Comparison of ENCODE assay signal across 20 mouse cellular contexts in the genomic region with DNA sequence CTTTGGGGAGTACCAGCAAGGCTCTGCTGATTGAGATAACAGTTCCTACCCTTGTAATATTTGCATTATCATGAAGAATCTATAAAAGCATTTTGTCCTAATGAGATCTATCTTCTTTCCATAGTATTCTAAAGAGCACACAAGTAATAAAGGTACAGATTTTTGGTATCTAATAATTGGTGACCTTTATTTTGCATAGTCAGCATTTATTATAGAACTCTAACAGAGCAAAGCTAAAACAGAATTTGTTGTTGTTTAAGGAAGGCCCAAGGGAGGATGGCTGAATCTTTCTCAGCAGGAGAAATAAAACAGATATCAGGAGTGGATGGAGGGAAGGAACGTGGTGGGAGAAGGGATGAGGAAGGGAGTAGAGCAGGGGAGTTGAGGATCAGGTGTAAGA.
DNase-seq lines count a peak whose midpoint lies in the region; TF ChIP-seq lines count a peak whose summit lies in the region.
"Had no signal": no experiment of that assay in that cellular context is flagged by ENCODE, and none has a peak within 500 bp of the region (broad histone marks: within the 10 kb centered on the region; RNA-seq: fewer than 3 reads in every experiment).

No protein-coding gene starts in this region.

- no peak overlapping the region for H3K4me2 ChIP-seq in CH12.LX (ENCODE audit: insufficient read depth, low read depth, poor library complexity, severe bottlenecking)

- no peaks in the 10 kb centered on the region for H3K4me1 ChIP-seq in CH12.LX (ENCODE audit: control insufficient read depth in 1 of 2, insufficient read depth in 2 of 2)
- H3K4me1 ChIP-seq in ES-E14 (ENCODE audit: control insufficient read depth in 2 of 2, insufficient read depth in 2 of 2, low read length in 2 of 2, poor library complexity in 1 of 2) = no peaks in the 10 kb centered on the region
- no peaks in the 10 kb centered on the region for H3K4me1 ChIP-seq in MEL (ENCODE audit: control insufficient read depth in 1 of 2, insufficient read depth in 2 of 2, low read length in 2 of 2)

- no peak for DNase-seq in CH12.LX (ENCODE audit: extremely low read depth)
- DNase-seq in ES-E14 (ENCODE audit: low read depth, low spot score) = no peak
- no peak for DNase-seq in MEL (ENCODE audit: low read depth, low spot score)
- no peak for DNase-seq in right cerebral cortex, adult 18-20 months
- no peak for DNase-seq in embryo, embryonic 11 days
- DNase-seq in ovary, adult 18-20 months (ENCODE audit: low spot score) = no peak
- DNase-seq: adrenal gland, adult 2 months; adrenal gland, adult 8-10 months; adrenal gland, postnatal 10 days; adrenal gland, postnatal 14 days; adrenal gland, postnatal 25 days; adrenal gland, postnatal 36 days; B cell, adult 2 months; cerebellum, adult 11 months; cerebellum, adult 11-12 months; cerebellum, adult 18-20 months; cerebellum, adult 2 months; cerebellum, adult 8-10 months; cerebellum, adult 9-10 months had no signal

- H3K36me3 ChIP-seq in CH12.LX (replicated peaks in 1 of 2; ENCODE audit: control insufficient read depth in 1 of 2, insufficient read depth in 1 of 2, low read length in 1 of 2) (no peaks in the 10 kb centered on the region), ES-E14 (ENCODE audit: control insufficient read depth, insufficient read depth, low read length, poor library complexity, severe bottlenecking) (no peaks in the 10 kb centered on the region), MEL (ENCODE audit: control insufficient read depth in 1 of 2, insufficient read depth in 2 of 2, low read length in 2 of 2) (no peaks in the 10 kb centered on the region)
- H3K36me3 ChIP-seq: G1E had no signal

- H3K4me3 ChIP-seq in CH12.LX (replicated peaks in 1 of 3; ENCODE audit: low read depth in 2 of 3, low read length in 2 of 3, poor library complexity in 1 of 3) (no peak overlapping the region), ES-E14 (ENCODE audit: insufficient read depth in 1 of 2, low read depth in 1 of 2, low read length in 2 of 2, poor library complexity in 1 of 2, severe bottlenecking in 1 of 2) (no peak overlapping the region), MEL (ENCODE audit: control insufficient read depth in 1 of 2, insufficient read depth in 1 of 2, low read depth in 2 of 2, low read length in 2 of 2) (no peak overlapping the region)

- TF ChIP-seq POLR2A in CH12.LX (IDR thresholded peaks at IDR 0.05; ENCODE audit: low read depth, low read length) (no peak), MEL (IDR thresholded peaks at IDR 0.05; ENCODE audit: control insufficient read depth in 1 of 2, insufficient read depth in 1 of 2, low read depth in 1 of 2, low read length in 2 of 2, poor library complexity in 1 of 2) (no peak)

- H3K9ac ChIP-seq in CH12.LX (ENCODE audit: insufficient read depth, low read depth) (no peak overlapping the region), ES-E14 (ENCODE audit: insufficient read depth, low read depth, low read length, poor library complexity, severe bottlenecking) (no peak overlapping the region), MEL (ENCODE audit: control insufficient read depth, low read depth, low read length, poor library complexity, severe bottlenecking) (no peak overlapping the region)

- TF ChIP-seq CTCF in CH12.LX (conservative IDR thresholded peaks at IDR 0.05 in 1 of 2, IDR thresholded peaks at IDR 0.05 in 1 of 2; ENCODE audit: low read depth in 2 of 2, low read length in 2 of 2) (no peak), MEL (IDR thresholded peaks at IDR 0.05 in 2 of 3, conservative IDR thresholded peaks at IDR 0.05 in 1 of 3; ENCODE audit: control insufficient read depth in 1 of 3, insufficient read depth in 1 of 3, low read depth in 2 of 3, low read length in 3 of 3, poor library complexity in 1 of 3, severe bottlenecking in 1 of 3) (no peak)

- TF ChIP-seq RAD21 in CH12.LX (IDR thresholded peaks at IDR 0.05; ENCODE audit: low read depth, low read length) = no peak
- TF ChIP-seq RAD21 in MEL (IDR thresholded peaks at IDR 0.05; ENCODE audit: low read depth, low read length) = no peak

- dilution Hi-C loops in CH12.LX (cut with MboI; ENCODE audit: extremely low pct_ligation_motif_present, extremely low pct_unique_long_range_greater_than_20kb, low sequenced_read_pairs) = no loop called here

- no peak for TF ChIP-seq EP300 in CH12.LX (IDR thresholded peaks at IDR 0.05; ENCODE audit: low read length)
- no peak for TF ChIP-seq EP300 in MEL (IDR thresholded peaks at IDR 0.05; ENCODE audit: low read depth in 1 of 2, low read length in 2 of 2)

- H3K9me3 ChIP-seq in CH12.LX (replicated peaks; ENCODE audit: low read length) = no peaks in the 10 kb centered on the region
- H3K9me3 ChIP-seq in ES-E14 (ENCODE audit: control insufficient read depth, insufficient read depth, low read depth, low read length) = no peaks in the 10 kb centered on the region
- no peaks in the 10 kb centered on the region for H3K9me3 ChIP-seq in MEL (replicated peaks; ENCODE audit: insufficient read depth, low read length)
- H3K9me3 ChIP-seq: G1E had no signal

- H3K27me3 ChIP-seq in CH12.LX (replicated peaks) = no peaks in the 10 kb centered on the region
- H3K27me3 ChIP-seq in MEL (ENCODE audit: control insufficient read depth in 1 of 2, insufficient read depth in 2 of 2, low read length in 2 of 2) = no peaks in the 10 kb centered on the region

- no peaks in the 10 kb centered on the region for H3K79me2 ChIP-seq in CH12.LX (replicated peaks; ENCODE audit: control insufficient read depth, extremely low read depth, insufficient read depth, poor library complexity, severe bottlenecking)
- no peaks in the 10 kb centered on the region for H3K79me2 ChIP-seq in MEL (ENCODE audit: control insufficient read depth, insufficient read depth, low read length, poor library complexity)

- no peak overlapping the region for H3K27ac ChIP-seq in CH12.LX (ENCODE audit: insufficient read depth, low read depth)
- H3K27ac ChIP-seq in ES-E14 (ENCODE audit: insufficient read depth, low read depth, low read length, poor library complexity, severe bottlenecking) = no peak overlapping the region
- no peak overlapping the region for H3K27ac ChIP-seq in MEL (ENCODE audit: control insufficient read depth, low read depth, low read length)

- in situ Hi-C loops in CH12.LX (cut with MboI; ENCODE audit: low pct_ligation_motif_present, low pct_unique_long_range_greater_than_20kb, low sequenced_read_pairs) = no loop called here
- in situ Hi-C loops in ES-E14 (cut with MboI; ENCODE audit: low sequenced_read_pairs in 2 of 2, unreplicated experiment in 2 of 2) = no loop called here

TF ChIP-seq in CH12.LX, 34 proteins besides CTCF, POLR2A, EP300 and RAD21:
- peak; percentile 95 for TF ChIP-seq MAFK (IDR thresholded peaks at IDR 0.05; ENCODE audit: insufficient replicate concordance, low read length)
- no peak for TF ChIP-seq USF1 (IDR thresholded peaks at IDR 0.05; ENCODE audit: low read depth, low read length)

TF ChIP-seq in ES-E14, 5 proteins besides CTCF, POLR2A, EP300 and RAD21:
- TF ChIP-seq HCFC1 (IDR thresholded peaks at IDR 0.05; ENCODE audit: borderline replicate concordance, insufficient read depth, low read length) = no peak
- peak; percentile 95 for TF ChIP-seq MAFK (IDR thresholded peaks at IDR 0.05; ENCODE audit: insufficient read depth, low read depth, low read length)

TF ChIP-seq in MEL, 35 proteins besides CTCF, POLR2A, EP300 and RAD21:
- TF ChIP-seq GABPA (IDR thresholded peaks at IDR 0.05; ENCODE audit: low read depth, low read length) (no peak), MAFK (IDR thresholded peaks at IDR 0.05; ENCODE audit: borderline replicate concordance, low read depth, low read length) (peak; percentile 79; the same call in 1 of the 2 replicates), SMC3 (IDR thresholded peaks at IDR 0.05; ENCODE audit: low read depth, low read length) (no peak)
